Mouse (Mus musculus) embryonic facial prominence, embryonic 13.5 days (tissue): ENCODE data around the gene Gm11437. TPM values are rescaled to one million over a fixed set of nuclear protein-coding genes. Genes with fewer than 3 reads are reported as not detected.

Source experiments
- ATAC-seq: fragments of 200-750 bp; cut with Nextera tagmentation; 2 replicates; pipeline ENCODE4 v1.8.0; 2017; ENCODE audit warnings: low read depth; ENCODE audit not compliant: insufficient number of reproducible peaks, insufficient read depth, low FRiP score, low TSS enrichment
- H3K27ac ChIP-seq: fragments of 300-500 bp; sonication (generic); 2 replicates; pipeline ENCODE4 v1.5.1; 2015; ENCODE audit warnings: moderate library complexity, mild to moderate bottlenecking, inconsistent platforms
- H3K27me3 ChIP-seq: fragments of 300-500 bp; sonication (generic); 2 replicates; pipeline ENCODE4 v1.6.1; 2015; ENCODE audit warnings: mild to moderate bottlenecking, inconsistent platforms
- H3K36me3 ChIP-seq: fragments of 300-500 bp; sonication (generic); 2 replicates; pipeline ENCODE4 v1.6.1; 2015; ENCODE audit warnings: mild to moderate bottlenecking, inconsistent platforms
- H3K4me1 ChIP-seq: fragments of 300-500 bp; sonication (generic); 2 replicates; pipeline ENCODE4 v1.6.1; 2015; ENCODE audit warnings: inconsistent platforms
- H3K4me2 ChIP-seq: fragments of 300-500 bp; sonication (generic); 2 replicates; pipeline ENCODE4 v1.6.1; 2015; ENCODE audit warnings: moderate library complexity, mild to moderate bottlenecking, inconsistent platforms
- H3K4me3 ChIP-seq: fragments of 300-500 bp; sonication (generic); 2 replicates; pipeline ENCODE4 v1.5.1; 2015; ENCODE audit warnings: mild to moderate bottlenecking, inconsistent platforms
- H3K9ac ChIP-seq: fragments of 300-500 bp; sonication (generic); 2 replicates; pipeline ENCODE4 v1.6.1; 2015; ENCODE audit warnings: mild to moderate bottlenecking, inconsistent platforms
- H3K9me3 ChIP-seq: fragments of 300-500 bp; sonication (generic); 2 replicates; pipeline ENCODE4 v1.6.1; 2016; ENCODE audit warnings: inconsistent platforms
- WGBS: fragments of 180-500 bp; shearing (Covaris S2); methylation state at CpG from one replicate; pipeline ENCODE4 v1.1.7; 2015; ENCODE audit warnings: mixed read lengths; 5-methylcytosine and 5-hydroxymethylcytosine counted together
- polyA plus RNA-seq: library from polyadenylated mRNA; unstranded; fragments of >200 nt; fragmentation: Nextera tagmentation; extraction: Ambion mirVana; gene quantifications from 2 replicates; pipeline ENCODE4 v1.2.1, GENCODE M21; 2015

Gm11437 gene
- polyA plus RNA-seq, 1 experiment from 2014 or later: not detected

DNA sequence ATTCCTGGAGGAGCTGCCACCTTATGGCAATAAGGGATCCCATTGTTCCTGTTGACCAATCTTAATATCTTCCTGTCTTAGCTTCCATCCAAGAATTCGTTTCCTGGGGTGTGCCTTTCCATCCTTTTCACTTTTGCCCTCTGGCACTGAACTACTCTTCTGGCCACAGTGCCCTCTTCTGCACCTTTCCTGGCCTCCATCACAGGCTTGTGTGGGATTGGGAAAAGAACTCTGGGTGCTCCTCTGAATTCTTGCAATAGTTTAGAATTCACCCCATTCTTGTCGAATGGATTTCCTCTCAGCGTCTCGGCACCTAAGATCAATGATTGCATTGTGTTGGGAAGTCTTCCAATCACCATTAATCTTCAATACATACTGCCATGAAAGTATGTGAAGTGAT lies 11.3 kb upstream of the Gm11437 start:
- Histone ChIP-seq H3K4me2 (peak overlapping the region; percentile 75), H3K27me3 (no peaks in the 10 kb centered on the region), H3K9ac (peak overlapping the region; percentile 86; the same call in 1 of the 2 replicates), H3K9me3 (no peaks in the 10 kb centered on the region), H3K4me1 (peaks cover 24% of the 10 kb centered on the region), H3K27ac (peak overlapping the region; percentile 92; the same call in 1 of the 2 replicates), H3K4me3 (no peak overlapping the region), H3K36me3 (no peaks in the 10 kb centered on the region)
- 20% methylated on average over 4 of the region's 4 CpGs for WGBS
- no peak for ATAC-seq

DNA sequence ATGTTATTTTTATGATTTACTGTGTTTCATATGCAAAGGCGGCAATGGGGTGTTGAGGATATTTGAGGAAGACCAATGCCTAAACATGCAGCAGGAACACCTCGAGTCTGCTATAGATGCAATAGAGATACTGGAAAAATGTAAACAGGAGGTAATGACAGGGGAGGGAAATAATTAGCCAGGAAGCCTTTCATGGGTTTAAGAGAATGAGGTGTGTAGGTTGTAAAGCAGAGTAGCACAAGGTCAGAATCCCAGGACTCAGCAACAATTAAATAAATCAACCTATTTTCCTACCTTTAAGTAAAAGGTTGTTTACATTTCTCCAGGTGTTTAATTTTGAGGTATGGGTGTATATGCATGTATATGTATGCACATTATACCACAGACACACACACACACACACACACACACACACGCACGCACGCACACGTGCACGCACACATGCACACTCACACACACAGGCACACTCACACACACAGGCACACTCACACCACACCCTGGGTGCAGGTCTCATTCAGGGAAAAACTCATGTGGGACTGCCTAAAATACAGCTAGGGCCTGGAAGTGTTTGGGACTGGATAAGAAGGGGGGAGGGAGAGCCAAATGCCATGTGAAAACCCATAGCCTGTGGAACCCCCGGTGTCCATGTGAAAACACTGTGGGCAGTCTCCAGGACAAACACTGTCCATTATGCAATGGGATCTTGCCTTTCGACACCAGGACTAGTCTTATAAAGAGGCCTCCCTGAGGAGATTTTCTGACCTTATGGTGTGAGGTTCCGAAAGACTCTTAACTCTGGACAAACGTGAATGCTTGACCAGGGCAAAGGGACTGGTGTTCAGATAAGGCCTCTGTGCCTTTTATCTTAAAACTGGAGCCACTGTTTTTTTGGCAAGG lies 5.5 kb upstream of the Gm11437 start:
- Histone ChIP-seq H3K27me3 (no peaks in the 10 kb centered on the region), H3K4me1 (no peaks in the 10 kb centered on the region), H3K4me3 (no peak overlapping the region), H3K27ac (no peak overlapping the region), H3K36me3 (no peaks in the 10 kb centered on the region), H3K4me2 (no peak overlapping the region), H3K9me3 (no peaks in the 10 kb centered on the region), H3K9ac (no peak overlapping the region)
- ATAC-seq: no peak
- 77% methylated on average over 11 of the region's 11 CpGs for WGBS

- H3K4me3 ChIP-seq: no peak overlapping the region
- ATAC-seq: no peak
- no peak overlapping the region for H3K9ac ChIP-seq
- 30% methylated on average over 7 of the region's 7 CpGs for WGBS
- H3K36me3 ChIP-seq: no peaks in the 10 kb centered on the region
- H3K27ac ChIP-seq: no peak overlapping the region
- H3K27me3 ChIP-seq: no peaks in the 10 kb centered on the region
- no peaks in the 10 kb centered on the region for H3K9me3 ChIP-seq
- H3K4me1 ChIP-seq: no peaks in the 10 kb centered on the region
- no peak overlapping the region for H3K4me2 ChIP-seq
Observed at GRCm38 (mm10) chr11:84168701-84169288, 1.5 kb upstream of the Gm11437 start.

GRCm38 (mm10) chr11:84164561-84164960 lies 2.7 kb downstream of the Gm11437 start:
- ATAC-seq: no peak
- no peak overlapping the region for H3K4me3 ChIP-seq
- no peak overlapping the region for H3K4me2 ChIP-seq
- no peaks in the 10 kb centered on the region for H3K4me1 ChIP-seq
- no peaks in the 10 kb centered on the region for H3K27me3 ChIP-seq
- H3K27ac ChIP-seq: no peak overlapping the region
- no peaks in the 10 kb centered on the region for H3K36me3 ChIP-seq
- 60% methylated on average over 4 of the region's 4 CpGs for WGBS
- H3K9ac ChIP-seq: no peak overlapping the region
- no peaks in the 10 kb centered on the region for H3K9me3 ChIP-seq

- Histone ChIP-seq H3K4me3 (no peak overlapping the region), H3K9me3 (no peaks in the 10 kb centered on the region), H3K36me3 (no peaks in the 10 kb centered on the region), H3K9ac (no peak overlapping the region), H3K4me2 (no peak overlapping the region), H3K27ac (no peak overlapping the region), H3K4me1 (no peaks in the 10 kb centered on the region), H3K27me3 (no peaks in the 10 kb centered on the region)
- ATAC-seq: no peak
- 79% methylated on average over 6 of the region's 6 CpGs for WGBS
Observed at GRCm38 (mm10) chr11:84164123-84164522, 3.2 kb downstream of the Gm11437 start.

GRCm38 (mm10) chr11:84156535-84157262 lies 10.6 kb downstream of the Gm11437 start:
- no peak overlapping the region for H3K4me3 ChIP-seq
- WGBS: 92% methylated on average over 4 of the region's 4 CpGs
- ATAC-seq: no peak
- no peak overlapping the region for H3K9ac ChIP-seq
- H3K36me3 ChIP-seq: no peaks in the 10 kb centered on the region
- H3K27ac ChIP-seq: no peak overlapping the region
- no peaks in the 10 kb centered on the region for H3K4me1 ChIP-seq
- H3K27me3 ChIP-seq: no peaks in the 10 kb centered on the region
- no peak overlapping the region for H3K4me2 ChIP-seq
- H3K9me3 ChIP-seq: no peaks in the 10 kb centered on the region

DNA sequence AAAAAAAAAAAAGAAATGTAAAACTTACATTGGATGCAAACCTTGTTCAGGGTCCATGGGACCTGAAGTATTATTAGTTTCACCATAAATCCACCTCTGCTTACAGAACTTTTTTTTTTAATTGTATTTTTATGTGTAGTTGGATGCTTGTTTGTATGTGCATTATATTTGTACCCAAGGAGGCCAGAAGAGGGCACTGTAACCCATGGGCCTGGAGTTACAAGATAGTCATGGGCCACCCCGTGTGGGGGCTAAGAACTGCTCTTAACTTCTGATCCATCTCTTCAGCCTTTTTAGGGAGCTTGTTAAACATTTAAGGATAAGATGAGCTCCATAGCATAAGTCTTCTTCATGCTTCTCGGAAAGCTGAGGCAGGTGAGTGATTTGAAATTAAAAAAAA lies 16.4 kb downstream of the Gm11437 start:
- Histone ChIP-seq H3K4me3 (no peak overlapping the region), H3K36me3 (no peaks in the 10 kb centered on the region), H3K4me2 (no peak overlapping the region), H3K27me3 (no peaks in the 10 kb centered on the region), H3K9ac (no peak overlapping the region), H3K9me3 (no peaks in the 10 kb centered on the region), H3K27ac (no peak overlapping the region), H3K4me1 (no peaks in the 10 kb centered on the region)
- no peak for ATAC-seq
- WGBS: 70% methylated on average over 2 of the region's 2 CpGs

GRCm38 (mm10) chr11:84146081-84146480 lies 21.2 kb downstream of the Gm11437 start:
- H3K4me1 ChIP-seq: no peaks in the 10 kb centered on the region
- 68% methylated on average over 3 of the region's 3 CpGs for WGBS
- ATAC-seq: no peak
- no peaks in the 10 kb centered on the region for H3K9me3 ChIP-seq
- no peak overlapping the region for H3K4me3 ChIP-seq
- H3K36me3 ChIP-seq: no peaks in the 10 kb centered on the region
- H3K27ac ChIP-seq: no peak overlapping the region
- H3K4me2 ChIP-seq: no peak overlapping the region
- H3K9ac ChIP-seq: no peak overlapping the region
- H3K27me3 ChIP-seq: no peaks in the 10 kb centered on the region

DNA sequence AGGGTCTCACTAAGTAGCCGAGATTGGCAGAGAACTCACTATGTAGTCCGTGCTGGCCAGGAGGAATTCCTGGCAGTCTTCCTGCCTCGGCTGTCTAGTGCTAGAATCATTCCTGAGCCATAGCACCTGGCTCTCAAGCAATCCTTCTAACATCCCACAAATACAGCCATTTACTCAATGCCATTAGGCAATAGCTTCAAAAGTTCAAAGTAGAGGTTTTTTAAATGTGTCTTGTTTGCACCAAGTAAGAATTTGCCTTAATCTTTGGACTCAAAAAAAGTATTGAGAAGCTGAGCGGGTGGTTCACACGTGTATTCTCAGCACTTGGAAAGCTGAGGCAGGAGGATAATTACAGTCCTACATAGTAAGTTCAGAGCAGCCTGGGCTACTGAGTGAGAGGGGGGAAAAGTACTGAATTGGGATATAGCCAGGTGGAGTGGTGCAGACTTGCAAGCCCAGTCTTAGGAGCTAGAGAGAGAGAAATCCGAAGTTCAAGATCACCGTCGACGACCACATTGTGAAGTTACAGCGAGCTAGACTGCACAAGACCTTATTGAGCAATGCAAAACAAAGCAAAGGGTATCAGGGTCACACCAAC lies 22.0 kb downstream of the Gm11437 start:
- H3K4me1 ChIP-seq: no peaks in the 10 kb centered on the region
- H3K9me3 ChIP-seq: no peaks in the 10 kb centered on the region
- H3K27ac ChIP-seq: no peak overlapping the region
- no peak for ATAC-seq
- 77% methylated on average over 10 of the region's 10 CpGs for WGBS
- no peak overlapping the region for H3K4me2 ChIP-seq
- H3K27me3 ChIP-seq: no peaks in the 10 kb centered on the region
- H3K9ac ChIP-seq: no peak overlapping the region
- no peaks in the 10 kb centered on the region for H3K36me3 ChIP-seq
- H3K4me3 ChIP-seq: no peak overlapping the region

- no peak for ATAC-seq
- no peaks in the 10 kb centered on the region for H3K36me3 ChIP-seq
- H3K4me3 ChIP-seq: no peak overlapping the region
- H3K4me1 ChIP-seq: peaks cover 9% of the 10 kb centered on the region
- H3K4me2 ChIP-seq: no peak overlapping the region
- no peak overlapping the region for H3K9ac ChIP-seq
- H3K9me3 ChIP-seq: no peaks in the 10 kb centered on the region
- no peaks in the 10 kb centered on the region for H3K27me3 ChIP-seq
- WGBS: 62% methylated on average over 2 of the region's 2 CpGs
- H3K27ac ChIP-seq: no peak overlapping the region
Observed at GRCm38 (mm10) chr11:84141752-84142151, 25.5 kb downstream of the Gm11437 start.

DNA sequence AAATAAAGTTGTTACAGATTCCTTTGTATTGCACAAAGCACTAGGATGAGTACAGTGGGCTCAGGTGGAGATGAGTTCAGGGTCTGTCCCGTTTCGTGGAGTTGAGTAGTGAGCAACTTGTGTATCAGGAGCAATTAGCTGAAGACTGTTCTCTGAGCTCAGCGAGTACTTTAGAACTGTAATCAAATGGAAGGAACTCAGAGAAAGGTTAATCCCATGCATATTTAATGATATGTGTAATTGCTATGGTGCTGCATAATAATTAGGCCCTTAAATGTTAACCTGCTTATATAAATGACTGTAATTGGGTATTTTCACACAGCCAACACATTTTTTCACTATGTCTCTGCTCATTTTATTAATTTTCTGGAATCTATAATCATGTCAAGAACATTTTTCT lies 30.8 kb downstream of the Gm11437 start:
- Histone ChIP-seq H3K27me3 (no peaks in the 10 kb centered on the region), H3K9me3 (no peaks in the 10 kb centered on the region), H3K36me3 (no peaks in the 10 kb centered on the region), H3K9ac (no peak overlapping the region), H3K4me3 (no peak overlapping the region), H3K4me2 (no peak overlapping the region), H3K27ac (no peak overlapping the region), H3K4me1 (peaks cover 9% of the 10 kb centered on the region)
- WGBS: 86% methylated on average over 3 of the region's 3 CpGs
- no peak for ATAC-seq
